Mouse (Mus musculus): Measurements from ENCODE around the gene Hyal2.

DNA sequence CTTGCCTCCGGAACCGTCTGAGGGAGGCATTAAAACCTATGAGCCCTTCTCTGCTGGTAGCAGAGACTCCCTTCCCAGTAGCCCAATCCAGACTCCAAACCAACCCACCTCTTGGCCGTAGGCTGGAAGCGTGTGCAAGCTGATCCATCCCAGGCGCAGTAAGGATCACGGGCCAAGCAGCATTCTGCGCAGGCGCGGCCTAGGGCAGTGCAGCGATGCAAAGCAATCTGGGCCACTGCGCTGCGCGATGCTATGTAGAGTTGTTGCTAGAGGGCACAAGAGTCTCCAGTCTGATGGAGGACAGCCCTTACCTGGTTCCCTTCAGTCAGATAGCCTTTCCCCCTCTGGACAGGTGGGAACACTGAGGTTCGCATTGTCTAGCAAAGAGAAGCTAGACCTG, 32.1 kb downstream of the Hyal2 start:
- TF ChIP-seq CTCF (IDR thresholded peaks at IDR 0.05; ENCODE audit: low read depth) (no peak), EP300 (IDR thresholded peaks at IDR 0.05; ENCODE audit: low read depth) (no peak)
